Mouse (Mus musculus) lung, postnatal 0 days (tissue): ENCODE measurements around the gene Slc17a9. TPM values are rescaled to one million over a fixed set of nuclear protein-coding genes. Genes with fewer than 3 reads are reported as not detected.

Source experiments
- ATAC-seq: fragments of 200-750 bp; cut with Nextera tagmentation; 2 replicates; pipeline ENCODE4 v1.8.0; 2017; ENCODE audit warnings: moderate library complexity
- DNase-seq: peaks from one replicate; pipeline ENCODE4 v3.0.0-alpha.2; 2016; ENCODE audit warnings: low spot score
- H3K27ac ChIP-seq: fragments of 300-500 bp; sonication (generic); 2 replicates; pipeline ENCODE4 v1.5.1; 2014; ENCODE audit warnings: antibody characterized with exemption, mild to moderate bottlenecking, low read length, mixed read lengths
- H3K27me3 ChIP-seq: fragments of 300-500 bp; sonication (generic); replicated peaks from 2 replicates; pipeline ENCODE4 v1.6.1; 2014; ENCODE audit warnings: low read length, mixed read lengths; ENCODE audit not compliant: insufficient read depth
- H3K36me3 ChIP-seq: fragments of 300-500 bp; sonication (generic); 2 replicates; pipeline ENCODE4 v1.6.1; 2014; ENCODE audit warnings: low read length, mixed read lengths; ENCODE audit not compliant: insufficient read depth
- H3K4me1 ChIP-seq: fragments of 300-500 bp; sonication (generic); 2 replicates; pipeline ENCODE4 v1.6.1; 2014; ENCODE audit warnings: antibody characterized with exemption, low read depth, low read length, mixed read lengths; ENCODE audit not compliant: insufficient read depth
- H3K4me2 ChIP-seq: fragments of 300-500 bp; sonication (generic); replicated peaks from 2 replicates; pipeline ENCODE4 v1.6.1; 2014; ENCODE audit warnings: low read depth, mild to moderate bottlenecking, low read length, moderate library complexity, mixed read lengths
- H3K4me3 ChIP-seq: fragments of 300-500 bp; sonication (generic); 2 replicates; pipeline ENCODE4 v1.5.1; 2014; ENCODE audit warnings: low read depth, low read length
- H3K9ac ChIP-seq: fragments of 300-500 bp; sonication (generic); replicated peaks from 2 replicates; pipeline ENCODE4 v1.6.1; 2014; ENCODE audit warnings: low read depth, mild to moderate bottlenecking
- H3K9me3 ChIP-seq: fragments of 300-500 bp; sonication (generic); 2 replicates; pipeline ENCODE4 v1.6.1; 2016; ENCODE audit warnings: low read length, mixed read lengths
- CTCF ChIP-seq: IDR thresholded peaks from 2 replicates; pipeline ENCODE4 v1.5.1; 2016; ENCODE audit warnings: antibody characterized with exemption, mild to moderate bottlenecking
- EP300 ChIP-seq: IDR thresholded peaks from 2 replicates; pipeline ENCODE4 v1.6.1; 2016; ENCODE audit warnings: antibody characterized with exemption, mild to moderate bottlenecking, control low read depth
- WGBS: fragments of 180-500 bp; shearing (Covaris S2); extraction: QIAGEN DNeasy Blood & Tissue Kit; methylation state at CpG from one replicate; pipeline ENCODE4 v1.1.7; 2014; 5-methylcytosine and 5-hydroxymethylcytosine counted together
- polyA plus RNA-seq: library from polyadenylated mRNA; unstranded; fragments of >200 nt; fragmentation: Nextera tagmentation; extraction: Ambion mirVana; gene quantifications from 2 replicates; pipeline ENCODE4 v1.2.1, GENCODE M21; 2015

The Slc17a9 gene
- 1.4 and 1.7 TPM in 2 replicates for polyA plus RNA-seq

- WGBS, result 5% methylated on average over 18 of the region's 18 CpGs
- no peaks in the 10 kb centered on the region for H3K9me3 ChIP-seq
- peaks cover 4% of the 10 kb centered on the region; the same call in 1 of the 2 replicates for H3K4me1 ChIP-seq
- peak within 1 kb of the TSS; percentile 54 for H3K4me2 ChIP-seq
- DNase-seq (peak; percentile 74), ATAC-seq (peak; percentile 92)
- no peak within 1 kb of the TSS for H3K9ac ChIP-seq
- H3K27ac ChIP-seq, result peak within 1 kb of the TSS; percentile 43
- H3K27me3 ChIP-seq, result no peaks in the 10 kb centered on the region
- TF ChIP-seq EP300 (no peak), CTCF (no peak)
- H3K36me3 ChIP-seq, result peaks cover 28% of the 10 kb centered on the region; the same call in 1 of the 2 replicates
- H3K4me3 ChIP-seq, result peak within 1 kb of the TSS; percentile 23; the same call in 1 of the 2 replicates
Measured at GRCm38 (mm10) chr2:180724585-180725413, at the start of gene Slc17a9. TSS of gene Slc17a9 (plus strand) at chr2:180725263.

GRCm38 (mm10) chr2:180676706-180677105 lies 48.4 kb upstream of the Slc17a9 start:
- TF ChIP-seq EP300, result no peak
- no peak for TF ChIP-seq CTCF
- ATAC-seq, result no peak
- no peak overlapping the region for H3K4me2 ChIP-seq

DNA sequence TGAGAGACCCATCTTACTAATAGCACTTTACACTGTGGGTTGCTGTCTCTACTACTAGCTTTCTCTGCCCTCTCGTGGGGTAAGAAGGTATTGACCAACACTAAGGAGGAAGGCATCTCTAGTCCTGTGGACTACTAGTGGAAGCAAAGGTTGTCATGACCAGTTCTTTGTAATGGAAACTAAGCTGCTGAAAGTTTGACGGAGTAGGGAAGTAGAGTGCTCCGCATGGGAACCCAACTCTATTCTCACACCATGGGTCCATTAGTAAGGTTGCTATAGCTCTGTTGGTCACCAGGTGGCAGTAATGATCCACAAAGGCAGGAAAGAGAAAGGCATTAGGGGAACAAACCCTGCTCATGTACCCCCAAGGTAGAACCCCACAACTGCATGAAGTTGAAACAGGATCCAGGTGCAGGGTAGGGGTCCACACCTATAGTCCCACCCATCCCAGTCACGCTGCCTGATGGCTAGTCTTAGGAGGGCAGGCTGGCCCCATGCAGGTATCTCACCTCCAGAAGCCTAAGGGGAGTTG lies 46.4 kb upstream of the Slc17a9 start:
- Histone ChIP-seq H3K9ac (no peak overlapping the region), H3K4me2 (no peak overlapping the region), H3K9me3 (no peaks in the 10 kb centered on the region), H3K4me3 (no peak overlapping the region), H3K36me3 (peaks cover 21% of the 10 kb centered on the region), H3K27me3 (no peaks in the 10 kb centered on the region), H3K4me1 (no peaks in the 10 kb centered on the region), H3K27ac (no peak overlapping the region)
- WGBS, result 22% methylated on average over 4 of the region's 4 CpGs
- ATAC-seq, result peak; percentile 73
- TF ChIP-seq CTCF (peak; percentile 83), EP300 (no peak)
- DNase-seq, result peak; percentile 74

More at GRCm38 (mm10) chr2:180676706-180677105, 48.4 kb upstream of the Slc17a9 start:
- no peak overlapping the region for H3K4me3 ChIP-seq
- no peaks in the 10 kb centered on the region for H3K4me1 ChIP-seq
- no peak for DNase-seq
- H3K36me3 ChIP-seq, result peaks cover 12% of the 10 kb centered on the region
- no peak overlapping the region for H3K9ac ChIP-seq
- no peak overlapping the region for H3K27ac ChIP-seq
- WGBS, result 70% methylated on average over 2 of the region's 2 CpGs
- no peaks in the 10 kb centered on the region for H3K9me3 ChIP-seq
- no peaks in the 10 kb centered on the region for H3K27me3 ChIP-seq

GRCm38 (mm10) chr2:180681225-180681624 lies 43.8 kb upstream of the Slc17a9 start:
- 46% methylated on average over 2 of the region's 2 CpGs for WGBS
- no peak for TF ChIP-seq CTCF
- no peak for TF ChIP-seq EP300
- no peak for ATAC-seq
- no peaks in the 10 kb centered on the region for H3K27me3 ChIP-seq
- DNase-seq, result no peak
- no peak overlapping the region for H3K4me2 ChIP-seq
- H3K36me3 ChIP-seq, result peaks cover 26% of the 10 kb centered on the region
- H3K4me1 ChIP-seq, result no peaks in the 10 kb centered on the region
- H3K27ac ChIP-seq, result no peak overlapping the region
- H3K9ac ChIP-seq, result no peak overlapping the region
- H3K4me3 ChIP-seq, result no peak overlapping the region
- H3K9me3 ChIP-seq, result no peaks in the 10 kb centered on the region

- Histone ChIP-seq H3K9me3 (no peaks in the 10 kb centered on the region), H3K27ac (no peak overlapping the region), H3K4me2 (no peak overlapping the region), H3K27me3 (no peaks in the 10 kb centered on the region), H3K4me1 (no peaks in the 10 kb centered on the region), H3K4me3 (no peak overlapping the region), H3K9ac (no peak overlapping the region), H3K36me3 (peaks cover 49% of the 10 kb centered on the region)
- DNase-seq (no peak), ATAC-seq (no peak)
- TF ChIP-seq EP300 (no peak), CTCF (no peak)
- WGBS, result 88% methylated on average over 2 of the region's 2 CpGs
Measured at GRCm38 (mm10) chr2:180683524-180683923, 41.5 kb upstream of the Slc17a9 start.

GRCm38 (mm10) chr2:180684031-180684430 lies 41.0 kb upstream of the Slc17a9 start:
- ATAC-seq (no peak), DNase-seq (no peak)
- no peak overlapping the region for H3K4me2 ChIP-seq
- H3K27me3 ChIP-seq, result no peaks in the 10 kb centered on the region
- H3K4me1 ChIP-seq, result no peaks in the 10 kb centered on the region
- H3K9ac ChIP-seq, result no peak overlapping the region
- peaks cover 53% of the 10 kb centered on the region for H3K36me3 ChIP-seq
- H3K4me3 ChIP-seq, result no peak overlapping the region
- TF ChIP-seq EP300 (no peak), CTCF (no peak)
- H3K9me3 ChIP-seq, result no peaks in the 10 kb centered on the region
- no peak overlapping the region for H3K27ac ChIP-seq
- 91% methylated on average over 4 of the region's 4 CpGs for WGBS
